Mouse (Mus musculus) intestine, embryonic 14.5 days (tissue): ENCODE measurements at regions not wholly inside any gene's neighbourhood (a gene's known extent, or its start where the extent isn't known, plus 50 kb on each side); places are given as distances from the start of the nearest gene placed in this dataset.

Source experiments
- ATAC-seq: fragments of 200-750 bp; cut with Nextera tagmentation; replicated peaks from 2 replicates; pipeline ENCODE4 v1.8.0; 2017; ENCODE audit warnings: low read depth, moderate number of reproducible peaks, moderate TSS enrichment, moderate library complexity; ENCODE audit not compliant: low FRiP score, low TSS enrichment
- DNase-seq: peaks from one replicate; pipeline ENCODE4 v3.0.0-alpha.2; 2018; ENCODE audit warnings: low spot score
- H3K27ac ChIP-seq: fragments of 300-500 bp; sonication (generic); 2 replicates; pipeline ENCODE4 v1.5.1; 2014; ENCODE audit warnings: low read depth, mild to moderate bottlenecking, control low read depth
- H3K27me3 ChIP-seq: fragments of 300-500 bp; sonication (generic); replicated peaks from 2 replicates; pipeline ENCODE4 v1.6.1; 2014; ENCODE audit warnings: low read length, control low read depth; ENCODE audit not compliant: control insufficient read depth, insufficient read depth
- H3K36me3 ChIP-seq: fragments of 300-500 bp; sonication (generic); 2 replicates; pipeline ENCODE4 v1.6.1; 2014; ENCODE audit warnings: low read length, control low read depth; ENCODE audit not compliant: control insufficient read depth, insufficient read depth
- H3K4me1 ChIP-seq: fragments of 300-500 bp; sonication (generic); replicated peaks from 2 replicates; pipeline ENCODE4 v1.6.1; 2014; ENCODE audit warnings: low read length, control low read depth, mixed read lengths; ENCODE audit not compliant: control insufficient read depth, insufficient read depth
- H3K4me2 ChIP-seq: fragments of 300-500 bp; sonication (generic); 2 replicates; pipeline ENCODE4 v1.6.1; 2014; ENCODE audit warnings: low read length
- H3K4me3 ChIP-seq: fragments of 300-500 bp; sonication (generic); 2 replicates; pipeline ENCODE4 v1.5.1; 2014; ENCODE audit warnings: low read depth, low read length, control low read depth, mixed read lengths
- H3K9ac ChIP-seq: fragments of 300-500 bp; sonication (generic); 2 replicates; pipeline ENCODE4 v1.6.1; 2014; ENCODE audit warnings: mild to moderate bottlenecking, low read length
- H3K9me3 ChIP-seq: fragments of 300-500 bp; sonication (generic); 2 replicates; pipeline ENCODE4 v1.6.1; 2016; ENCODE audit warnings: low read length, control low read depth; ENCODE audit not compliant: control insufficient read depth
- WGBS: fragments of 180-500 bp; shearing (Covaris S2); extraction: QIAGEN DNeasy Blood & Tissue Kit; methylation state at CpG from one replicate; pipeline ENCODE4 v1.1.7; 2014; 5-methylcytosine and 5-hydroxymethylcytosine counted together

GRCm38 (mm10) chr16:55612873-55613272 is 225.8 kb downstream of the Nfkbiz start:
- DNase-seq = no peak
- Histone ChIP-seq H3K4me2 (no peak overlapping the region), H3K4me1 (no peaks in the 10 kb centered on the region), H3K9me3 (peaks cover 2% of the 10 kb centered on the region; the same call in 1 of the 2 replicates), H3K4me3 (no peak overlapping the region), H3K27me3 (no peaks in the 10 kb centered on the region), H3K36me3 (no peaks in the 10 kb centered on the region), H3K27ac (no peak overlapping the region), H3K9ac (no peak overlapping the region)
- no peak for ATAC-seq
- 84% methylated on average over 3 of the region's 3 CpGs for WGBS

DNA sequence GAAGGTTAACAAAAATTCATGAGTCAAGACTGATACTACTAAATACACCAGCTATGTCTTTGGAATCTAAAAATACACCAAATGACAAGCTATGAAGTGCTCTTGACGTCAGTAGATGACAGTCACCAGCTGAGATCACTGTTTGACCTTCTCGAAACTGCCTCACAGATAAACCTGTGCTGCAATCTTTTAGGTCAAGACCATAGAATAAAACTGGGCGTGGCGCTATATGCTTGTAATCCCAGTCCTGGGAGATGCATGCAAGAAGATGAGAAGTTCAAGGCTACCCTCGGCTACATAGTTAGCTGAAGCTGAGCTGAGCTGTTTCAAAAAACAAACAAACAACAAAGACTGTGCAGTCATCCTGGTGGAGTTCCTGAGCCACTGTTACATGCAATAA is 226.7 kb downstream of the Nfkbiz start:
- Histone ChIP-seq H3K4me3 (no peak overlapping the region), H3K9me3 (peaks cover 2% of the 10 kb centered on the region; the same call in 1 of the 2 replicates), H3K4me2 (no peak overlapping the region), H3K9ac (no peak overlapping the region), H3K36me3 (no peaks in the 10 kb centered on the region), H3K4me1 (no peaks in the 10 kb centered on the region), H3K27ac (no peak overlapping the region), H3K27me3 (no peaks in the 10 kb centered on the region)
- DNase-seq (no peak), ATAC-seq (no peak)
- WGBS = 83% methylated on average over 5 of the region's 5 CpGs

GRCm38 (mm10) chr16:55611172-55611571 is 227.5 kb downstream of the Nfkbiz start:
- no peaks in the 10 kb centered on the region for H3K36me3 ChIP-seq
- H3K4me3 ChIP-seq = no peak overlapping the region
- ATAC-seq (no peak), DNase-seq (no peak)
- 92% methylated on average over 3 of the region's 3 CpGs for WGBS
- no peak overlapping the region for H3K9ac ChIP-seq
- H3K27ac ChIP-seq = no peak overlapping the region
- peaks cover 2% of the 10 kb centered on the region; the same call in 1 of the 2 replicates for H3K9me3 ChIP-seq
- H3K4me2 ChIP-seq = no peak overlapping the region
- no peaks in the 10 kb centered on the region for H3K27me3 ChIP-seq
- no peaks in the 10 kb centered on the region for H3K4me1 ChIP-seq

- WGBS = 96% methylated on average over 3 of the region's 3 CpGs
These were observed 230.3 kb downstream of the Nfkbiz start for GRCm38 (mm10) chr16:55608361-55608760.

DNA sequence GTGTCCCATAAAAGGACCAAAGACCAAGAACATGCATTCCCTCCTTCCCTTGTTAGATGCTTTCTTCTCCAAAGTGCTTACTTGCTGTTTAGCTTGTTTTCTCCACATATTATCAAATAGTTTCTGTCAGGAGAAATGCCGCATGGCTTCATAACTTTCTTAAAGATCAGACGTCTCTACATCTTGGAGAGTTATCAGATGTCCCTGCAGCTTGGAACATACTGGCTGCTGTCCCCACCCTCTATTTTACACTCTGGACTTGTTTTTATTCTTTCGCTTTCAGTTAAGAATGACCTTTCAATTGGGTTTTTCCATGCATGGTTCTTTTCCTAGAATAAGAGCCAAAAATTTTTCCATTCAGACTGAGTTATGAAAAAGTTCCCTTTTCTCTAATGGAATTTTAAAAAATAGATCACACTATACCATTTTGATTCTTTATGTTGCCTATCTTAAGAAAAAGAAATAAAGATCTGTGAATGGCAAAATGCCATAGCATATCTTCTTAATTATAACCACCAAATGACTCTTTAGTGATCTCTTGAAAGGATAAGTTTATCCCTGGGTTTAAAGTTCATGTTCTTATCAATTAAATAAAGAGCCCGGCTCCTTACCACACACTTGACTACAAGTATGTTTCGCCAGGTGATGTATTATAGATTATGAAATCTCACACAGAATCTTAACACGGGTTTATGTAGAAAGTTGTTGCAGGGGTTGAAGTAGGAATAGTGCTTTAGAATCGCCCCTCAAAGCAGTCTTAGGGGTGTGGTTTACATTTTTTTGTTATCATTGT is 232.1 kb downstream of the Nfkbiz start:
- 75% methylated on average over 7 of the region's 7 CpGs for WGBS
- no peak for ATAC-seq
- H3K9me3 ChIP-seq = peaks cover 2% of the 10 kb centered on the region; the same call in 1 of the 2 replicates
- H3K4me2 ChIP-seq = no peak overlapping the region
- H3K27me3 ChIP-seq = no peaks in the 10 kb centered on the region
- H3K9ac ChIP-seq = no peak overlapping the region
- H3K4me1 ChIP-seq = no peaks in the 10 kb centered on the region
- no peak for DNase-seq
- H3K36me3 ChIP-seq = no peaks in the 10 kb centered on the region
- H3K27ac ChIP-seq = no peak overlapping the region
- no peak overlapping the region for H3K4me3 ChIP-seq

More at GRCm38 (mm10) chr16:55608361-55608760, 230.3 kb downstream of the Nfkbiz start:
- H3K36me3 ChIP-seq = no peaks in the 10 kb centered on the region
- no peaks in the 10 kb centered on the region for H3K27me3 ChIP-seq
- DNase-seq (no peak), ATAC-seq (no peak)
- H3K4me2 ChIP-seq = no peak overlapping the region
- H3K4me1 ChIP-seq = no peaks in the 10 kb centered on the region
- H3K9me3 ChIP-seq = peaks cover 2% of the 10 kb centered on the region; the same call in 1 of the 2 replicates
- no peak overlapping the region for H3K4me3 ChIP-seq
- no peak overlapping the region for H3K9ac ChIP-seq
- H3K27ac ChIP-seq = no peak overlapping the region

DNA sequence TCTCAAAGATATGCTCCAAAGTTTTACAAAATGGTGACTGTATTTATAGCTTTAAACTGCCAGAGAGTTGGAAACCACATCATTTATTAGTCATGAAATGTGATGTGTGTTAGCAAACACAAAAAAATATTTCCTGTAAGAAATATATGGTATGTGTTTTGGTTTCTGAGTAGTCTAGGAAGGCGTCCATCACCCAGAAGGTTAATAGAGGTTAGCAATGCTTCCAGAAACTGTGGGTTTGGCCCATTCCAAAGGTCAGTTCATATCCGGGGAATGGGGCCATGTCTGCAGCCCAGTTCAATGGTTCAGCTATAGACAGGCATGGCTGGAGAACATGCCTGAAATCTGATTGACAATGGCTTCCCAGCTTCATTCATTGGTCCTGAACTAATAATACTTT is 235.1 kb downstream of the Nfkbiz start:
- Histone ChIP-seq H3K9me3 (no peaks in the 10 kb centered on the region), H3K27me3 (no peaks in the 10 kb centered on the region), H3K4me1 (no peaks in the 10 kb centered on the region), H3K36me3 (no peaks in the 10 kb centered on the region), H3K9ac (no peak overlapping the region), H3K4me2 (no peak overlapping the region), H3K27ac (no peak overlapping the region), H3K4me3 (no peak overlapping the region)
- DNase-seq (no peak), ATAC-seq (no peak)
- 76% methylated on average over 2 of the region's 2 CpGs for WGBS

DNA sequence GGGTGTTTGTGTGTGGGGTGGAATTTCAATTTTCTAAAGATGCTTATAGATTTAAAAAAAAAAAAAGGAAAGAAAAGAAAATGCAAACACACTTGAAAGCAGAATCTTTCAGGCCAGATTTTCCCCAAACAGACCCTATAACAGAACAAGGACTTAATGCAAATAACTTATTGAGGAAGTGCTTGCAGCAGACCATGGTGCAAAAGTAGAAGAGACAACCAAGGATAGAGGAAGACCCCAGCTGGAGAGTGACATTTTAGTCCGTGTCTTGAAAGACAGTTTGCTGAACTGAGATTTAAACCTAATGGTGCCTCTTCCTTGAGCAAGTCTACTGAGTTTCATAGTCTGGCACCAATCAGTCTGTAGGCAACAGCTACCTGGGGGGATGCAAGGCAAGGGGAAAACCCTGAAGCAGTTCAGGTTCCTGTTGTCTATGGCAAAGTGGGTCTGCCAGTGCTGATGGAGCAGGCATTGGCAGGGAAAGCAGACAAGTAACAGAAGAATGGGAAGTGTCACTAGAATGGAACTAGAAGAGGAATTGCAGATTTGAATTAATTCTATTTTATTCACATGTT is 249.2 kb downstream of the Nfkbiz start:
- H3K27me3 ChIP-seq = no peaks in the 10 kb centered on the region
- no peaks in the 10 kb centered on the region for H3K4me1 ChIP-seq
- no peaks in the 10 kb centered on the region for H3K9me3 ChIP-seq
- DNase-seq (no peak), ATAC-seq (no peak)
- 83% methylated on average over 1 of the region's 1 CpGs for WGBS
- H3K36me3 ChIP-seq = no peaks in the 10 kb centered on the region
- H3K27ac ChIP-seq = no peak overlapping the region
- no peak overlapping the region for H3K9ac ChIP-seq
- no peak overlapping the region for H3K4me2 ChIP-seq
- H3K4me3 ChIP-seq = no peak overlapping the region

GRCm38 (mm10) chr16:55587138-55587537 is 251.6 kb downstream of the Nfkbiz start:
- Histone ChIP-seq H3K4me3 (no peak overlapping the region), H3K27ac (no peak overlapping the region), H3K27me3 (no peaks in the 10 kb centered on the region), H3K4me2 (no peak overlapping the region), H3K9ac (no peak overlapping the region), H3K36me3 (no peaks in the 10 kb centered on the region), H3K4me1 (no peaks in the 10 kb centered on the region), H3K9me3 (no peaks in the 10 kb centered on the region)
- 87% methylated on average over 6 of the region's 6 CpGs for WGBS
- DNase-seq = no peak
- no peak for ATAC-seq

DNA sequence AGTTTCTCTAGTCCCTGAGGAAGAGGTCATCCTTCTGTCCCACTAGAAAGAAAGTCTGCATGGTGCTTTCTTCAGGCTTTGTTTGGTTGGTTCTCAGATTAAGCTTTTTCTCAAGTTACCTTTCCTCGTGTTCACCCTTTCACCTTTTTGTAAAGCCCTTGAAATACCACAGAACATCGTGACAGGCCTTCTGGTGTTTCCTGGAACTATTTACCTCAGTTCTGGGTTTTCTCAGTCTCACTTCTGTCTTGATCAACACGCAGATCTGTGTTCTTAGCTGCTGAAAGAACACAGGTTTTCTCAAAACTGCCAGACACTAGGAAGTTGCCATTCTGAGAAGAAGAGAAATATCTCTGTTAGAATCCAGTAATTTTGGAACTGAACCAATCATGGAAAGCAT is 255.8 kb downstream of the Nfkbiz start:
- Histone ChIP-seq H3K4me3 (no peak overlapping the region), H3K9ac (no peak overlapping the region), H3K4me2 (no peak overlapping the region), H3K27me3 (no peaks in the 10 kb centered on the region), H3K27ac (no peak overlapping the region), H3K36me3 (no peaks in the 10 kb centered on the region), H3K9me3 (no peaks in the 10 kb centered on the region), H3K4me1 (no peaks in the 10 kb centered on the region)
- DNase-seq (no peak), ATAC-seq (no peak)
- WGBS = 22% methylated on average over 3 of the region's 3 CpGs
